Mouse (Mus musculus): Measurements from ENCODE around the gene Lsamp.

Gene Lsamp

GRCm38 (mm10) chr16:41551851-41552262 is 1567.7 kb downstream of the Lsamp start:
- no peak for DNase-seq (ENCODE audit: low spot score)

GRCm38 (mm10) chr16:41557104-41557503 is 1572.9 kb downstream of the Lsamp start:
- DNase-seq (ENCODE audit: low spot score), result no peak

GRCm38 (mm10) chr16:41565233-41565632 is 1581.1 kb downstream of the Lsamp start:
- DNase-seq (ENCODE audit: low spot score), result no peak

GRCm38 (mm10) chr16:41588675-41589301 is 1604.6 kb downstream of the Lsamp start:
- no peak for DNase-seq (ENCODE audit: low spot score)

- DNase-seq (ENCODE audit: low spot score), result no peak
Measured at GRCm38 (mm10) chr16:41612229-41612628, 1628.1 kb downstream of the Lsamp start.

- DNase-seq (ENCODE audit: low spot score), result no peak
Measured at GRCm38 (mm10) chr16:41623871-41624270, 1639.7 kb downstream of the Lsamp start.

GRCm38 (mm10) chr16:41633898-41634297 is 1649.7 kb downstream of the Lsamp start:
- DNase-seq (ENCODE audit: low spot score), result no peak

GRCm38 (mm10) chr16:41640876-41641275 is 1656.7 kb downstream of the Lsamp start:
- no peak for DNase-seq (ENCODE audit: low spot score)

GRCm38 (mm10) chr16:41653261-41653660 is 1669.1 kb downstream of the Lsamp start:
- no peak for DNase-seq (ENCODE audit: low spot score)

GRCm38 (mm10) chr16:41674316-41675038 is 1690.3 kb downstream of the Lsamp start:
- no peak for DNase-seq (ENCODE audit: low spot score)

- DNase-seq (ENCODE audit: low spot score), result no peak
Measured at GRCm38 (mm10) chr16:41675774-41676173, 1691.6 kb downstream of the Lsamp start.

- DNase-seq (ENCODE audit: low spot score), result no peak
Measured at GRCm38 (mm10) chr16:41692435-41692834, 1708.3 kb downstream of the Lsamp start.

GRCm38 (mm10) chr16:41701790-41702428 is 1717.7 kb downstream of the Lsamp start:
- no peak for DNase-seq (ENCODE audit: low spot score)

GRCm38 (mm10) chr16:41728900-41729585 is 1744.9 kb downstream of the Lsamp start:
- DNase-seq (ENCODE audit: low spot score), result no peak

- DNase-seq (ENCODE audit: low spot score), result no peak
Measured at GRCm38 (mm10) chr16:41729911-41730310, 1745.8 kb downstream of the Lsamp start.

GRCm38 (mm10) chr16:41745037-41745436 is 1760.9 kb downstream of the Lsamp start:
- peak; percentile 69 for DNase-seq (ENCODE audit: low spot score)

GRCm38 (mm10) chr16:41746235-41746911 is 1762.2 kb downstream of the Lsamp start:
- DNase-seq (ENCODE audit: low spot score), result no peak

- no peak for DNase-seq (ENCODE audit: low spot score)
Measured at GRCm38 (mm10) chr16:41747874-41748273, 1763.7 kb downstream of the Lsamp start.

- DNase-seq (ENCODE audit: low spot score), result no peak
Measured at GRCm38 (mm10) chr16:41748759-41749158, 1764.6 kb downstream of the Lsamp start.

GRCm38 (mm10) chr16:41764285-41764684 is 1780.1 kb downstream of the Lsamp start:
- no peak for DNase-seq (ENCODE audit: low spot score)

GRCm38 (mm10) chr16:41771427-41772125 is 1787.4 kb downstream of the Lsamp start:
- no peak for DNase-seq (ENCODE audit: low spot score)

All from ovary, adult 18-20 months (tissue).